Comparison of ENCODE assay signal across 8 mouse cellular contexts in the genomic region with DNA sequence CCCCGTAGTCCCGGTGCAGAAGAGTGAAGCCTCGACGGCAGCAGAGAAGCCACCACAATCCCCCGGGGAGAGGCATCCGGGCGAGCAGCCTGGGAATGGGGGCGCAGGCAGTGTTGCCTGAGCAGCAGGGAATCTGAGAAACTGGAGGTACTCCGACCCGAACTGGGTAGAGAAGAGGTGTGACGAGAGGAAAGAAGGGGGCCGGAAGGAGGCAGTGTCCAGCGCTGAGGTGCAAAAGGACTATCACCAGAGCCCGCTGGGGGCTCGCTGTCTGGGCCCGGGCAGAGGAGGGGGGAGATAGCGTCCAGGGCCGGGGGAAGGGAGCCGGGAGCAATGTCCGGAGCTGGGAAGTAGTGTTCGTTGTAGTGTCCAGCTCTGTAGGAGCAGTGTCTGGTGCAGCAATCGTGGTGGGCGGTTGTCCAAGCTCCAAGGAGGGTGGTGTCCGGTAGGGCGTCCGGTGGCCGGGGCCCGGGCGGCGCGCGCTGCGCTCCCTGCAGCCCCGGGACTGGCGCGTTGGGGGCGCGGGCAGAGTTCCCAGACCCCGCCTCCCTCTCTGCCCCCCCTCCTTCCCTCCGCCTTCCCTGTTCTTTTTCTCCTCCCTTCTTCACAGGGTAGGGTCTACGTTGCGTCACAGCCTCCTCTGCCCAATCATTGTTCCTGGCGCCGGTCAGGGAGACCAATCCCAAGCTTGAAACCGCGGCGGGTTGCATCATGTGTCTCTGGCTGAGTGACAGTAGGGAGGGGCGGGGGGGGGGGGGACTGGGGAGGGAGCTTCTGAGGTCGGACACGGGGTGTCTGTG. TPM values are rescaled to one million over a fixed set of nuclear protein-coding genes. Genes with fewer than 3 reads are reported as not detected.
DNase-seq lines count a peak whose midpoint lies in the region; ATAC-seq and TF ChIP-seq lines count a peak whose summit lies in the region.

Plekhh3 (minus strand) TSS at position 541 of the 800 bp plus-strand sequence.

- TF ChIP-seq CTCF in G1E (IDR thresholded peaks at IDR 0.05; ENCODE audit: low read depth, low read length): no peak

- peaks cover 9% of the 10 kb centered on the region for H3K36me3 ChIP-seq in G1E (replicated peaks)
- peaks cover 22% of the 10 kb centered on the region for H3K36me3 ChIP-seq in lung, embryonic 16.5 days (ENCODE audit: control insufficient read depth, insufficient read depth, low read length)

- H3K4me3 ChIP-seq in G1E (ENCODE audit: low read depth, low read length): peak within 1 kb of the TSS; percentile 77
- H3K4me3 ChIP-seq in lung, embryonic 16.5 days (ENCODE audit: low read length): peak within 1 kb of the TSS; percentile 68

- peaks cover 47% of the 10 kb centered on the region for H3K4me1 ChIP-seq in G1E (ENCODE audit: insufficient read depth, low read depth, low read length)
- H3K4me1 ChIP-seq in lung, embryonic 16.5 days (replicated peaks; ENCODE audit: control insufficient read depth, insufficient read depth, low read length): peaks cover 59% of the 10 kb centered on the region

- H3K9me3 ChIP-seq in G1E (replicated peaks): 0 out of 2 replicates have a peak, but pooled peaks cover 2% of the 10 kb centered on the region
- H3K9me3 ChIP-seq in lung, embryonic 16.5 days (ENCODE audit: control insufficient read depth, low read length): no peaks in the 10 kb centered on the region

- H3K27ac ChIP-seq in lung, embryonic 16.5 days (ENCODE audit: low read length): peak within 1 kb of the TSS; percentile 98

- peaks cover 76% of the 10 kb centered on the region for H3K27me3 ChIP-seq in G1E (ENCODE audit: insufficient read depth, low read length)
- peaks cover 17% of the 10 kb centered on the region for H3K27me3 ChIP-seq in lung, embryonic 16.5 days (ENCODE audit: control insufficient read depth, insufficient read depth, low read depth, low read length)

- H3K9ac ChIP-seq in lung, embryonic 16.5 days (ENCODE audit: low read length): peak within 1 kb of the TSS; percentile 68

- peak within 1 kb of the TSS; percentile 97 for H3K4me2 ChIP-seq in lung, embryonic 16.5 days (ENCODE audit: low read depth, low read length)

- ATAC-seq in G1E (ENCODE audit: extremely low read depth, insufficient number of reproducible peaks, low FRiP score, poor library complexity, severe bottlenecking): peak; percentile 100
- peak; percentile 55 to 63 for ATAC-seq in hematopoietic stem cell, adult 5-6 weeks (replicated peaks in 1 of 2; ENCODE audit: insufficient read depth in 1 of 2, low FRiP score in 2 of 2, low TSS enrichment in 1 of 2, low read depth in 1 of 2, poor library complexity in 2 of 2, severe bottlenecking in 2 of 2)
- ATAC-seq in lung, embryonic 16.5 days (ENCODE audit: low read depth): peak; percentile 93

- WGBS in lung, embryonic 16.5 days: 0% methylated on average over 46 of the region's 50 CpGs

- DNase-seq in G1E (ENCODE audit: low spot score): peak; percentile 100
- peak; percentile 98 for DNase-seq in cerebellum, adult 11-12 months
- peak; percentile 97 for DNase-seq in forelimb bud, embryonic 11.5 days (ENCODE audit: low read depth, low spot score)
- DNase-seq in layer of hippocampus, adult 9-10 months (ENCODE audit: low spot score): peak; percentile 93
- peak; percentile 71 for DNase-seq in ovary, postnatal 10 days (ENCODE audit: low spot score)
- peak; percentile 76 to 91 for DNase-seq in thymus, postnatal 36 days

RNA-seq across cellular contexts. Expression of gene Plekhh3, which starts in this region (rescaled TPM):
- total RNA-seq in G1E (2014; fragmentation: Nextera tagmentation) (0.49 and 2.6 TPM in 2 replicates), G1E (2017) (1.5 and 1.9 TPM in 2 replicates)
- 3.8 and 4.8 TPM in 2 replicates for polyA plus RNA-seq in G1E (2012)
- 0.50 TPM in 1 of 2 replicates, not detected in the other for total RNA-seq in hematopoietic stem cell, adult 5-6 weeks (2017)
- 17.0 and 17.1 TPM in 2 replicates for polyA plus RNA-seq in lung, embryonic 16.5 days (2015; fragmentation: Nextera tagmentation; extraction: Ambion mirVana)

Comparison
In these comparisons a context has a peak if more than half of its experiments do, and no peak if none do; other contexts are left out.
1. Peak in every context shown above with its lines: DNase-seq, ATAC-seq, H3K4me3 ChIP-seq and H3K27ac ChIP-seq.
2. Peak in ATAC-seq in hematopoietic stem cell, adult 5-6 weeks; RNA of the gene not detected or under 1 TPM.